Mouse (Mus musculus): Measurements from ENCODE around the gene Defb35. TPM values are rescaled to one million over a fixed set of nuclear protein-coding genes. Genes with fewer than 3 reads are reported as not detected.

The Defb35 gene
- polyA plus RNA-seq, 1 experiment from 2014 or later: not detected

Other genes starting within 250 kb of the Defb35 start
- gene AY761184, start 234.7 kb upstream of the Defb35 start, polyA plus RNA-seq (2014; fragmentation: Nextera tagmentation; extraction: Ambion mirVana): not detected in 2 replicates
- not detected in 2 replicates for gene Defa24, start 203.9 kb upstream of the Defb35 start, polyA plus RNA-seq (2014; fragmentation: Nextera tagmentation; extraction: Ambion mirVana)
- not detected in 2 replicates for gene Defb50, start 114.8 kb upstream of the Defb35 start, polyA plus RNA-seq (2014; fragmentation: Nextera tagmentation; extraction: Ambion mirVana)
- not detected in 2 replicates for gene Defb2, start 98.4 kb upstream of the Defb35 start, polyA plus RNA-seq (2014; fragmentation: Nextera tagmentation; extraction: Ambion mirVana)
- gene Defb10, start 79.5 kb upstream of the Defb35 start, polyA plus RNA-seq (2014; fragmentation: Nextera tagmentation; extraction: Ambion mirVana): not detected in 2 replicates
- gene Defb9, start 52.9 kb upstream of the Defb35 start, polyA plus RNA-seq (2014; fragmentation: Nextera tagmentation; extraction: Ambion mirVana): not detected in 2 replicates
- not detected in 2 replicates for gene Defb11, start 31.9 kb upstream of the Defb35 start, polyA plus RNA-seq (2014; fragmentation: Nextera tagmentation; extraction: Ambion mirVana)
- gene Defb15, start 5.6 kb upstream of the Defb35 start, polyA plus RNA-seq (2014; fragmentation: Nextera tagmentation; extraction: Ambion mirVana): not detected in 2 replicates
- not detected in 2 replicates for gene Defb13, start 8.4 kb downstream of the Defb35 start, polyA plus RNA-seq (2014; fragmentation: Nextera tagmentation; extraction: Ambion mirVana)
- gene Fam90a1a, start 20.4 kb downstream of the Defb35 start, polyA plus RNA-seq (2014; fragmentation: Nextera tagmentation; extraction: Ambion mirVana): not detected in 2 replicates
- not detected in 2 replicates for gene Ccdc70, start 31.4 kb downstream of the Defb35 start, polyA plus RNA-seq (2014; fragmentation: Nextera tagmentation; extraction: Ambion mirVana)
- gene Atp7b, start 122.0 kb downstream of the Defb35 start, polyA plus RNA-seq (2014; fragmentation: Nextera tagmentation; extraction: Ambion mirVana): 2.9 and 3.6 TPM in 2 replicates
- 27.0 and 31.5 TPM in 2 replicates for gene Alg11, start 122.4 kb downstream of the Defb35 start, polyA plus RNA-seq (2014; fragmentation: Nextera tagmentation; extraction: Ambion mirVana)
- 0.27 TPM in 1 of 2 replicates, not detected in the other for gene Nek5, start 186.7 kb downstream of the Defb35 start, polyA plus RNA-seq (2014; fragmentation: Nextera tagmentation; extraction: Ambion mirVana)
- 5.8 and 7.8 TPM in 2 replicates for gene Nek3, start 228.1 kb downstream of the Defb35 start, polyA plus RNA-seq (2014; fragmentation: Nextera tagmentation; extraction: Ambion mirVana)
- 37.4 and 37.6 TPM in 2 replicates for gene Ckap2, start 247.5 kb downstream of the Defb35 start, polyA plus RNA-seq (2014; fragmentation: Nextera tagmentation; extraction: Ambion mirVana)